Mouse (Mus musculus): Measurements from ENCODE around the gene Ccdc84. TPM values are rescaled to one million over a fixed set of nuclear protein-coding genes. Genes with fewer than 3 reads are reported as not detected.
"Not testable (repeated sequence)": the region's sequence is repeated elsewhere in the genome, so short reads cannot be mapped to it uniquely, and the experiment has no call there.

The Ccdc84 gene
- polyA plus RNA-seq, 1 experiment from 2014 or later = 32.3 TPM

GRCm38 (mm10) chr9:44379054-44379834 lies 39.1 kb downstream of the Ccdc84 start, which contains the start of gene Hyou1:
Gene Hyou1, plus strand, starts transcription at chr9:44379490.
- peak; percentile 99 for ATAC-seq
- Histone ChIP-seq H3K9ac (ENCODE audit: low read depth, low read length) (peak within 1 kb of the TSS; percentile 93), H3K9me3 (ENCODE audit: control insufficient read depth, low read length) (no peaks in the 10 kb centered on the region), H3K4me2 (ENCODE audit: low read length) (peak within 1 kb of the TSS; percentile 71), H3K27me3 (replicated peaks; ENCODE audit: control insufficient read depth, insufficient read depth, low read length) (no peaks in the 10 kb centered on the region), H3K36me3 (ENCODE audit: control insufficient read depth, insufficient read depth, low read length) (peaks cover 25% of the 10 kb centered on the region), H3K4me3 (ENCODE audit: low read length) (peak within 1 kb of the TSS; percentile 88), H3K4me1 (ENCODE audit: control insufficient read depth, insufficient read depth, low read depth, low read length) (peaks cover 13% of the 10 kb centered on the region), H3K27ac (ENCODE audit: low read depth, low read length) (peak within 1 kb of the TSS; percentile 86)
- under 1% methylated on average over 78 of the region's 83 CpGs for WGBS

GRCm38 (mm10) chr9:44378153-44378730 lies 40.1 kb downstream of the Ccdc84 start:
- Histone ChIP-seq H3K27ac (ENCODE audit: low read depth, low read length) (peak overlapping the region; percentile 12; the same call in 1 of the 2 replicates), H3K9me3 (ENCODE audit: control insufficient read depth, low read length) (no peaks in the 10 kb centered on the region), H3K4me1 (ENCODE audit: control insufficient read depth, insufficient read depth, low read depth, low read length) (peaks cover 13% of the 10 kb centered on the region), H3K4me3 (ENCODE audit: low read length) (peak overlapping the region; percentile 88), H3K36me3 (ENCODE audit: control insufficient read depth, insufficient read depth, low read length) (peaks cover 16% of the 10 kb centered on the region), H3K9ac (ENCODE audit: low read depth, low read length) (peak overlapping the region; percentile 72), H3K27me3 (replicated peaks; ENCODE audit: control insufficient read depth, insufficient read depth, low read length) (no peaks in the 10 kb centered on the region), H3K4me2 (ENCODE audit: low read length) (peak overlapping the region; percentile 54)
- ATAC-seq = no peak
- 92% methylated on average over 5 of the region's 5 CpGs for WGBS

- WGBS = 90% methylated on average over 2 of the region's 2 CpGs
Observed at GRCm38 (mm10) chr9:44377335-44377734, 41.0 kb downstream of the Ccdc84 start.

GRCm38 (mm10) chr9:44376141-44376540 lies 42.2 kb downstream of the Ccdc84 start:
- WGBS = 93% methylated on average over 6 of the region's 6 CpGs
- Histone ChIP-seq H3K4me2 (ENCODE audit: low read length) (no peak overlapping the region), H3K27ac (ENCODE audit: low read depth, low read length) (no peak overlapping the region), H3K9me3 (ENCODE audit: control insufficient read depth, low read length) (no peaks in the 10 kb centered on the region), H3K4me3 (ENCODE audit: low read length) (no peak overlapping the region), H3K9ac (ENCODE audit: low read depth, low read length) (no peak overlapping the region), H3K4me1 (ENCODE audit: control insufficient read depth, insufficient read depth, low read depth, low read length) (peaks cover 13% of the 10 kb centered on the region), H3K36me3 (ENCODE audit: control insufficient read depth, insufficient read depth, low read length) (peaks cover under 1% of the 10 kb centered on the region; the same call in 1 of the 2 replicates), H3K27me3 (replicated peaks; ENCODE audit: control insufficient read depth, insufficient read depth, low read length) (no peaks in the 10 kb centered on the region)
- ATAC-seq = no peak

More at GRCm38 (mm10) chr9:44377335-44377734, 41.0 kb downstream of the Ccdc84 start:
- not testable (repeated sequence) for H3K9ac ChIP-seq (ENCODE audit: low read depth, low read length); H3K27me3 ChIP-seq (replicated peaks; ENCODE audit: control insufficient read depth, insufficient read depth, low read length); H3K4me2 ChIP-seq (ENCODE audit: low read length); H3K9me3 ChIP-seq (ENCODE audit: control insufficient read depth, low read length); H3K4me3 ChIP-seq (ENCODE audit: low read length); H3K27ac ChIP-seq (ENCODE audit: low read depth, low read length); ATAC-seq
- Histone ChIP-seq H3K4me1 (ENCODE audit: control insufficient read depth, insufficient read depth, low read depth, low read length) (peaks cover 13% of the 10 kb centered on the region), H3K36me3 (ENCODE audit: control insufficient read depth, insufficient read depth, low read length) (peaks cover 11% of the 10 kb centered on the region)

- no peak overlapping the region for H3K4me3 ChIP-seq (ENCODE audit: low read length)
- no peaks in the 10 kb centered on the region for H3K9me3 ChIP-seq (ENCODE audit: control insufficient read depth, low read length)
- H3K4me2 ChIP-seq (ENCODE audit: low read length) = no peak overlapping the region
- no peak for ATAC-seq
- no peaks in the 10 kb centered on the region for H3K27me3 ChIP-seq (replicated peaks; ENCODE audit: control insufficient read depth, insufficient read depth, low read length)
- no peak overlapping the region for H3K9ac ChIP-seq (ENCODE audit: low read depth, low read length)
- no peak overlapping the region for H3K27ac ChIP-seq (ENCODE audit: low read depth, low read length)
- 0 out of 2 replicates have a peak, but pooled peaks cover 2% of the 10 kb centered on the region for H3K4me1 ChIP-seq (ENCODE audit: control insufficient read depth, insufficient read depth, low read depth, low read length)
- no peaks in the 10 kb centered on the region for H3K36me3 ChIP-seq (ENCODE audit: control insufficient read depth, insufficient read depth, low read length)
Observed at GRCm38 (mm10) chr9:44373386-44373785, 45.0 kb downstream of the Ccdc84 start.

GRCm38 (mm10) chr9:44364480-44364879 lies 53.9 kb downstream of the Ccdc84 start:
- Histone ChIP-seq H3K27ac (ENCODE audit: low read depth, low read length) (no peak overlapping the region), H3K9me3 (ENCODE audit: control insufficient read depth, low read length) (no peaks in the 10 kb centered on the region), H3K36me3 (ENCODE audit: control insufficient read depth, insufficient read depth, low read length) (no peaks in the 10 kb centered on the region; the same call in 1 of the 2 replicates), H3K9ac (ENCODE audit: low read depth, low read length) (no peak overlapping the region), H3K27me3 (replicated peaks; ENCODE audit: control insufficient read depth, insufficient read depth, low read length) (peaks cover 2% of the 10 kb centered on the region; the same call in 1 of the 2 replicates), H3K4me3 (ENCODE audit: low read length) (no peak overlapping the region), H3K4me2 (ENCODE audit: low read length) (no peak overlapping the region), H3K4me1 (ENCODE audit: control insufficient read depth, insufficient read depth, low read depth, low read length) (peaks cover 6% of the 10 kb centered on the region)
- no peak for ATAC-seq
- WGBS = 65% methylated on average over 3 of the region's 3 CpGs

GRCm38 (mm10) chr9:44361931-44362330 lies 56.4 kb downstream of the Ccdc84 start:
- H3K9ac ChIP-seq (ENCODE audit: low read depth, low read length) = peak overlapping the region; percentile 62
- H3K27ac ChIP-seq (ENCODE audit: low read depth, low read length) = peak overlapping the region; percentile 83
- H3K4me2 ChIP-seq (ENCODE audit: low read length) = peak overlapping the region; percentile 67

GRCm38 (mm10) chr9:44361190-44361917 lies 57.0 kb downstream of the Ccdc84 start, which contains the start of gene Vps11:
Gene Vps11, minus strand, starts transcription at chr9:44361670.
- peak within 1 kb of the TSS; percentile 90 for H3K4me3 ChIP-seq (ENCODE audit: low read length)
- peak; percentile 94 for ATAC-seq
- peak within 1 kb of the TSS; percentile 67 for H3K4me2 ChIP-seq (ENCODE audit: low read length)
- WGBS = 1% methylated on average over 44 of the region's 44 CpGs
- H3K9me3 ChIP-seq (ENCODE audit: control insufficient read depth, low read length) = no peaks in the 10 kb centered on the region
- peaks cover 2% of the 10 kb centered on the region; the same call in 1 of the 2 replicates for H3K27me3 ChIP-seq (replicated peaks; ENCODE audit: control insufficient read depth, insufficient read depth, low read length)
- peaks cover 6% of the 10 kb centered on the region for H3K4me1 ChIP-seq (ENCODE audit: control insufficient read depth, insufficient read depth, low read depth, low read length)
- H3K36me3 ChIP-seq (ENCODE audit: control insufficient read depth, insufficient read depth, low read length) = peaks cover 19% of the 10 kb centered on the region
- H3K9ac ChIP-seq (ENCODE audit: low read depth, low read length) = peak within 1 kb of the TSS; percentile 88
- peak within 1 kb of the TSS; percentile 83 for H3K27ac ChIP-seq (ENCODE audit: low read depth, low read length)

More at GRCm38 (mm10) chr9:44361931-44362330, 56.4 kb downstream of the Ccdc84 start:
- Histone ChIP-seq H3K36me3 (ENCODE audit: control insufficient read depth, insufficient read depth, low read length) (peaks cover 17% of the 10 kb centered on the region), H3K4me3 (ENCODE audit: low read length) (peak overlapping the region; percentile 90)
- H3K9me3 ChIP-seq (ENCODE audit: control insufficient read depth, low read length); H3K4me1 ChIP-seq (ENCODE audit: control insufficient read depth, insufficient read depth, low read depth, low read length); H3K27me3 ChIP-seq (replicated peaks; ENCODE audit: control insufficient read depth, insufficient read depth, low read length): not testable (repeated sequence)
- WGBS = 50% methylated on average over 4 of the region's 4 CpGs
- ATAC-seq = peak; percentile 54
